Mouse (Mus musculus): ENCODE measurements around the gene Uts2. TPM values are rescaled to one million over a fixed set of nuclear protein-coding genes. Genes with fewer than 3 reads are reported as not detected.

Gene Uts2
- polyA plus RNA-seq (2015; fragmentation: Nextera tagmentation; extraction: Ambion mirVana) = not detected in 2 replicates

GRCm38 (mm10) chr4:150996797-150997196, at the start of gene Uts2:
Uts2 (plus strand) TSS chr4:150997097.
- H3K9me3 ChIP-seq (replicated peaks) = no peaks in the 10 kb centered on the region
- H3K4me2 ChIP-seq = no peak within 1 kb of the TSS
- H3K4me1 ChIP-seq (replicated peaks) = no peaks in the 10 kb centered on the region
- no peak within 1 kb of the TSS for H3K4me3 ChIP-seq (replicated peaks)
- H3K36me3 ChIP-seq = no peaks in the 10 kb centered on the region
- H3K9ac ChIP-seq = no peak within 1 kb of the TSS
- ATAC-seq (ENCODE audit: low read depth) = no peak
- H3K27me3 ChIP-seq = no peaks in the 10 kb centered on the region
- no peak for DNase-seq
- WGBS (ENCODE audit: insufficient replicate concordance) = 78% methylated on average over 7 of the region's 7 CpGs
- H3K27ac ChIP-seq = no peak within 1 kb of the TSS

- H3K4me1 ChIP-seq (replicated peaks) = no peaks in the 10 kb centered on the region
- H3K36me3 ChIP-seq = no peaks in the 10 kb centered on the region
- ATAC-seq (ENCODE audit: low read depth) = no peak
- H3K4me2 ChIP-seq = no peak overlapping the region
- H3K9me3 ChIP-seq (replicated peaks) = no peaks in the 10 kb centered on the region
- WGBS (ENCODE audit: insufficient replicate concordance) = 61% methylated on average over 10 of the region's 10 CpGs
- no peaks in the 10 kb centered on the region for H3K27me3 ChIP-seq
- DNase-seq = no peak
- no peak overlapping the region for H3K27ac ChIP-seq
- H3K4me3 ChIP-seq (replicated peaks) = no peak overlapping the region
- no peak overlapping the region for H3K9ac ChIP-seq
Measured at GRCm38 (mm10) chr4:150950972-150951371, 45.9 kb upstream of the Uts2 start.

GRCm38 (mm10) chr4:150956369-150957105, 40.4 kb upstream of the Uts2 start:
- H3K9ac ChIP-seq = no peak overlapping the region
- DNase-seq (no peak), ATAC-seq (ENCODE audit: low read depth) (no peak)
- H3K9me3 ChIP-seq (replicated peaks) = no peaks in the 10 kb centered on the region
- H3K4me2 ChIP-seq = no peak overlapping the region
- no peaks in the 10 kb centered on the region for H3K27me3 ChIP-seq
- no peak overlapping the region for H3K27ac ChIP-seq
- WGBS (ENCODE audit: insufficient replicate concordance) = 69% methylated on average over 13 of the region's 13 CpGs
- H3K4me3 ChIP-seq (replicated peaks) = no peak overlapping the region
- no peaks in the 10 kb centered on the region for H3K36me3 ChIP-seq
- no peaks in the 10 kb centered on the region for H3K4me1 ChIP-seq (replicated peaks)

GRCm38 (mm10) chr4:150957106-150957458, 39.8 kb upstream of the Uts2 start:
- ATAC-seq (ENCODE audit: low read depth) (no peak), DNase-seq (no peak)
- Histone ChIP-seq H3K27ac (no peak overlapping the region), H3K9ac (no peak overlapping the region), H3K36me3 (no peaks in the 10 kb centered on the region), H3K4me2 (no peak overlapping the region), H3K4me3 (replicated peaks) (no peak overlapping the region), H3K4me1 (replicated peaks) (no peaks in the 10 kb centered on the region), H3K9me3 (replicated peaks) (no peaks in the 10 kb centered on the region), H3K27me3 (no peaks in the 10 kb centered on the region)
- 66% methylated on average over 1 of the region's 1 CpGs for WGBS (ENCODE audit: insufficient replicate concordance)

GRCm38 (mm10) chr4:150958536-150958935, 38.4 kb upstream of the Uts2 start:
- DNase-seq = no peak

GRCm38 (mm10) chr4:150962231-150962630, 34.7 kb upstream of the Uts2 start:
- ATAC-seq (ENCODE audit: low read depth) = no peak
- Histone ChIP-seq H3K27me3 (no peaks in the 10 kb centered on the region), H3K36me3 (no peaks in the 10 kb centered on the region), H3K4me3 (replicated peaks) (no peak overlapping the region), H3K4me2 (no peak overlapping the region), H3K9me3 (replicated peaks) (no peaks in the 10 kb centered on the region), H3K9ac (no peak overlapping the region), H3K4me1 (replicated peaks) (peaks cover 6% of the 10 kb centered on the region; the same call in 1 of the 2 replicates), H3K27ac (no peak overlapping the region)
- DNase-seq = no peak
- WGBS (ENCODE audit: insufficient replicate concordance) = 50% methylated on average over 6 of the region's 6 CpGs

More at GRCm38 (mm10) chr4:150958536-150958935, 38.4 kb upstream of the Uts2 start:
- no peaks in the 10 kb centered on the region for H3K36me3 ChIP-seq
- H3K27ac ChIP-seq = no peak overlapping the region
- no peak overlapping the region for H3K9ac ChIP-seq
- no peak overlapping the region for H3K4me2 ChIP-seq
- WGBS (ENCODE audit: insufficient replicate concordance) = 47% methylated on average over 7 of the region's 7 CpGs
- H3K4me1 ChIP-seq (replicated peaks) = no peaks in the 10 kb centered on the region
- H3K27me3 ChIP-seq = no peaks in the 10 kb centered on the region
- no peaks in the 10 kb centered on the region for H3K9me3 ChIP-seq (replicated peaks)
- H3K4me3 ChIP-seq (replicated peaks) = no peak overlapping the region
- no peak for ATAC-seq (ENCODE audit: low read depth)

- DNase-seq = no peak
- H3K27ac ChIP-seq = no peak overlapping the region
- 68% methylated on average over 2 of the region's 2 CpGs for WGBS (ENCODE audit: insufficient replicate concordance)
- no peaks in the 10 kb centered on the region for H3K27me3 ChIP-seq
- no peaks in the 10 kb centered on the region for H3K36me3 ChIP-seq
- H3K9ac ChIP-seq = no peak overlapping the region
- H3K9me3 ChIP-seq (replicated peaks) = no peaks in the 10 kb centered on the region
- no peak overlapping the region for H3K4me3 ChIP-seq (replicated peaks)
- H3K4me1 ChIP-seq (replicated peaks) = peaks cover 6% of the 10 kb centered on the region; the same call in 1 of the 2 replicates
- no peak for ATAC-seq (ENCODE audit: low read depth)
- no peak overlapping the region for H3K4me2 ChIP-seq
Measured at GRCm38 (mm10) chr4:150963711-150964110, 33.2 kb upstream of the Uts2 start.

- no peak overlapping the region for H3K9ac ChIP-seq
- peaks cover 6% of the 10 kb centered on the region; the same call in 1 of the 2 replicates for H3K4me1 ChIP-seq (replicated peaks)
- no peaks in the 10 kb centered on the region for H3K9me3 ChIP-seq (replicated peaks)
- peak overlapping the region; percentile 52 for H3K4me2 ChIP-seq
- DNase-seq = peak; percentile 68
- H3K27me3 ChIP-seq = no peaks in the 10 kb centered on the region
- WGBS (ENCODE audit: insufficient replicate concordance) = 7% methylated on average over 25 of the region's 25 CpGs
- no peaks in the 10 kb centered on the region for H3K36me3 ChIP-seq
- peak; percentile 65 for ATAC-seq (ENCODE audit: low read depth)
- H3K4me3 ChIP-seq (replicated peaks) = peak overlapping the region; percentile 28
- no peak overlapping the region for H3K27ac ChIP-seq
Measured at GRCm38 (mm10) chr4:150964635-150965554, 32.0 kb upstream of the Uts2 start.

GRCm38 (mm10) chr4:150965555-150965951, 31.3 kb upstream of the Uts2 start:
- H3K4me2 ChIP-seq = no peak overlapping the region
- DNase-seq = no peak
- no peak overlapping the region for H3K9ac ChIP-seq
- H3K27me3 ChIP-seq = no peaks in the 10 kb centered on the region
- H3K36me3 ChIP-seq = no peaks in the 10 kb centered on the region
- no peak for ATAC-seq (ENCODE audit: low read depth)
- no peak overlapping the region for H3K27ac ChIP-seq
- WGBS (ENCODE audit: insufficient replicate concordance) = 59% methylated on average over 11 of the region's 11 CpGs
- H3K4me3 ChIP-seq (replicated peaks) = no peak overlapping the region
- no peaks in the 10 kb centered on the region for H3K9me3 ChIP-seq (replicated peaks)
- peaks cover 6% of the 10 kb centered on the region; the same call in 1 of the 2 replicates for H3K4me1 ChIP-seq (replicated peaks)

GRCm38 (mm10) chr4:150966556-150966955, 30.3 kb upstream of the Uts2 start:
- ATAC-seq (ENCODE audit: low read depth) (no peak), DNase-seq (peak; percentile 34)
- Histone ChIP-seq H3K9me3 (replicated peaks) (no peaks in the 10 kb centered on the region), H3K4me2 (no peak overlapping the region), H3K4me1 (replicated peaks) (peaks cover 6% of the 10 kb centered on the region; the same call in 1 of the 2 replicates), H3K9ac (no peak overlapping the region), H3K27ac (no peak overlapping the region), H3K27me3 (no peaks in the 10 kb centered on the region), H3K36me3 (no peaks in the 10 kb centered on the region), H3K4me3 (replicated peaks) (no peak overlapping the region)
- 12% methylated on average over 7 of the region's 7 CpGs for WGBS (ENCODE audit: insufficient replicate concordance)

- no peak for ATAC-seq (ENCODE audit: low read depth)
- Histone ChIP-seq H3K9ac (no peak overlapping the region), H3K4me3 (replicated peaks) (no peak overlapping the region), H3K27ac (no peak overlapping the region), H3K4me1 (replicated peaks) (peaks cover 6% of the 10 kb centered on the region; the same call in 1 of the 2 replicates), H3K4me2 (no peak overlapping the region), H3K27me3 (no peaks in the 10 kb centered on the region), H3K36me3 (no peaks in the 10 kb centered on the region), H3K9me3 (replicated peaks) (no peaks in the 10 kb centered on the region)
- no peak for DNase-seq
- 63% methylated on average over 8 of the region's 8 CpGs for WGBS (ENCODE audit: insufficient replicate concordance)
Measured at GRCm38 (mm10) chr4:150968956-150969355, 27.9 kb upstream of the Uts2 start.

Measured in liver, embryonic 13.5 days (tissue).